Mouse (Mus musculus) layer of hippocampus, postnatal 14 days (tissue): ENCODE measurements at regions not wholly inside any gene's neighbourhood (a gene's known extent, or its start where the extent isn't known, plus 50 kb on each side); places are given as distances from the start of the nearest gene placed in this dataset.
"Not testable (repeated sequence)": the region's sequence is repeated elsewhere in the genome, so short reads cannot be mapped to it uniquely, and the experiment has no call there.

Source experiments
- DNase-seq, 2 experiments: peaks; one replicate each; pipeline ENCODE4 v3.0.0; 2021 to 2022; ENCODE audit warnings: low spot score in 2 of 2, mixed read lengths in 1 of 2

DNA sequence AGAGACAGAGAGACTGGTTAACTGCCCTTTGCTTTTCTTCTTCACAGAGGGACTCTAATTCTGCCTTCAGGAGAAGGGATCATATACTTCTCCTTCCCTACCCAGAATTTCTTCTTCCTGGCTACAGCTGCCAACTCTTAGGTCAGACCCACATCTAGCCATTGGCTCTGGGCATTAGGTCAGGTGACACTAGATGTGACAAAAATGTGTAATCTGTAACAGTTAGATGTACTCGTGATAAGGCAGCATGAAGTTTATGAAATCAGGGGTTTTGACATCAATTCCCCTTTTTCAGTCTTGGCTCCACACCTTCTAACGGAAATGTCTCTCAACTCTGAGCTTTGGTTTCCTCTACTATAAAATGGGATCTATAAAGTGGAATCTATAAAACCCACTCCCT is 428.4 kb downstream of the Bmper start:
- no peak for DNase-seq

GRCm38 (mm10) chr9:23653086-23653485 is 430.2 kb downstream of the Bmper start:
- DNase-seq: no peak

GRCm38 (mm10) chr9:23654777-23655176 is 431.9 kb downstream of the Bmper start:
- no peak for DNase-seq

DNA sequence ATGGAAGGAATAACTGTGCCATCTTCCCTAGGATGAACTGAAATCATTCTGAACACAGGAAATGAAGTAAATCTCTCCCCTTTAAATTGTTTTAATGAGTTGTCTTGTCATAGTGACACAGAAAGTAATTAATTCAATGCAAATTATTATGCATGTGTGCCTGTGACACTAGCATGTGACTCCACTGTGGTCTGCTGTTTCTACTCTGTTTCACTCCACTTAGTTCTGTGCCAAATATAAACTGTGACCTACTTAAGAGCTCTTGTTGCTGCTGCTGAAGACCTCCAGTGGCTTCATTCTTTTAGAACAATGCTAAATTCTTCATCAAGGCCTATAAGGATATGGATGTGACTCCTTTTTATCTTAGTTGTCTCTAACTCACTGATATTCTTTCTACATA is 431.8 kb upstream of the Npsr1 start:
- DNase-seq: no peak

GRCm38 (mm10) chr9:23669230-23669629 is 428.6 kb upstream of the Npsr1 start:
- no peak for DNase-seq

GRCm38 (mm10) chr9:23670642-23671041 is 427.2 kb upstream of the Npsr1 start:
- DNase-seq: no peak

DNA sequence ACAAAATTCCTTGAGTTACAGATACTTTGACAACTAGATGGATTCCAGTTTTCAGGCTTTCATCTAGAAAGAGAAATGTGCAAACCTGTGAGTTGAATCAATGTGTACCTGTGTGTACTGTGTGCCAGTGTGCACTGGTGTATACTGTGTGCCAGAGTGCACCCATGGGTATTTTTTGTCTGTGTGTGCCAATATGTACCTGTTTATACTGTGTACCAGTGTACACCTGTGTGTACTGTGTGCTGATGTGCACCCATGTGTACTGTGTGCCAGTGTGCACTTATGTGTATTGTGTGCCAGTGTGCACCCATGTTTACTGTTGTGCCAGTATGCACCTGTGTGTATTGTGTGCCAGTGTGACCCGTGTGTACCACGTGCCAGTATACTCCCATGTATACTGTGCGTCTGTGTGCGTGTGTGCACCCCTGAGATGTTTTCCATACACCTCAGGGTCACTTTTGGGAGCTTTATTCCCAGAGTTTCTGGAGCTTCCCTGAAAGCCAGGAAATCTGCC is 424.4 kb upstream of the Npsr1 start:
- no peak for DNase-seq

- DNase-seq: no peak
These were observed 423.0 kb upstream of the Npsr1 start for GRCm38 (mm10) chr9:23674833-23675232.

- no peak for DNase-seq
These were observed 408.3 kb upstream of the Npsr1 start for GRCm38 (mm10) chr9:23689456-23689855.

DNA sequence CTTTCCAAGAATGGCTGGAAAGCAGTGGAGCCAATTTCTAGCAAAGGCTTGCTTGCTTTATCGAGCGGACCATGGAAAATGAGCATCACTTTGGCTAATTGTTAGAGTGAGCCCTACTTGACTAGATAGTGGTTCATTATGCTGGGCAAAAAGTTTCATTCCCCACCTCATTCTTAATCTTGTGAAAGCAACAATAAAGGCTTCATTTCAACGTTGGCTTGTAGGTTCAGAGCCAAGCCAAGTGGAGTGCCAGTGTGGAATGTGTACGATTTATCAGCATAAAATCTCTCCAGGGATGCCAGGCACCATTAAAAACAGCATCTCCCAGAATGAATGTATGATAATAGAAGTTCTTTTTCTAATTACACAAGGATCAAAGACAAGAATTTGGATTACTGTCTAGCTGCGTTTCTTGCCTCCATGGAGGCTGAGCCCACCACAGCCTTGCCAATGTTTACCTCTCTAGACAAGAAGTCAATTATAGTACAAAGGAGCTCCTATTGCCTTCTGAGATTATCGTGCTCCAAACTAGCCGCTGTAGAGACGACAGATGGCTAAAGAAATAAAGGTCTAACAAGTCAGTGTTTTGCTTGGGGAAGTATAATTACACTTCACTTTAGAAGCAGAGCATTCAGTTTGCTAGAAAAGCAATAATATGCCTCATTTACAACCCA is 404.9 kb upstream of the Npsr1 start:
- DNase-seq: no peak

DNA sequence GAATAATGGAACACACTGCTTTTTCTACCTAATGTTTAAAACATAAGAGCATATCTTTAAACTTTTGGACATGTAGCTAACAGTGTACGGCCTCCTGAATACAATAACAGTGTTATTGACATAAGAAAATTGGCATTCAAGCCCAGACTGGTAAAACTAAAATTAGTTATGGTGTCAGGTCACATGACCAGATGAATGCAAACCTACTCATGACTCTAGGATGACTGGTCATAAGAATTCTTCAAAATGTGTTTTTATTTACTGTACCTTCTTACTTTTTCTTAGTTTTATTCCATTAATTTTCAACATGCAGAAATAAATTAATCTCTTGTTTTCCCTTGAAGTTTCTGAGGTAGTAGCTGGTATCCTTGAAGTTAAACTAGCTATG is 404.4 kb upstream of the Npsr1 start:
- DNase-seq: no peak

DNA sequence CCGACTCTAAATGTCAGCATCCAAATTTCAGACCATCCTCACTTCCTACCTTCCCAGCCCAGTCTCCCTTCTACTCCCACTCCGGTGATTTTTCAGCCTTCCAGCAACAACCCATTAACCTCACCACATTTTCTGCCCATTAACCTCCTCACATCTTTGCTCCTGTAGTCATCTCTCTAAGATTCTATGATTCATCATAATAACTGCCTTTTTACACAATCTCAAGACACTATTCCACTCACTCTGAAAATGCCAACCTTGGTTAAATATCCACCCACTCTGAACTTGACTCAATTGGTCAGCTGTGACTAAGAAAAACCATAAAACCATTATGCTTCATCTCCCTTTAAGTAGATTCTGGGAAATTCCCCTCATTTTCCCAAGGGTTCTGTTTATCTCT is 403.3 kb upstream of the Npsr1 start:
- no peak for DNase-seq

GRCm38 (mm10) chr9:23700567-23700966 is 397.2 kb upstream of the Npsr1 start:
- DNase-seq: no peak

- not testable (repeated sequence) for DNase-seq
These were observed 380.2 kb upstream of the Npsr1 start for GRCm38 (mm10) chr9:23717584-23717983.

DNA sequence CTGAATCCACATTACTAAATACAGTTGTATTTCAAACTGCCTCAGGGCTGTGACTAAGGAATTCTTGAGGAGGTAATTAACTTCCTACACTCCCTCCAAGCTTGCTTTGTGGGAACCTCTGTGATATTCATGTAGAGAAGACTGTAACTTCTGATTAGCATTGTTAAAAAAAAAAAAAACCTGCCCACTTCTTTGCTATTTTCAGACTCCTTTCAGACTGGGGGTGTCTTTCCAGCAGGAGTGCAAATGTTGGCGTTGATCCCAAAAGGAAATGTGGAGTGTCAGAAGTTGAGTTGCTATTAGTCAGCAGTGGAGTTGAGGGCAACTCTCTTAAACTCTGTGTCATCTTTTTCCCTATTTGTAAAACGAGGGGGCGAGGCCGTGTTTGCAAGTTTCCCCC is 369.0 kb upstream of the Npsr1 start:
- DNase-seq: no peak

DNA sequence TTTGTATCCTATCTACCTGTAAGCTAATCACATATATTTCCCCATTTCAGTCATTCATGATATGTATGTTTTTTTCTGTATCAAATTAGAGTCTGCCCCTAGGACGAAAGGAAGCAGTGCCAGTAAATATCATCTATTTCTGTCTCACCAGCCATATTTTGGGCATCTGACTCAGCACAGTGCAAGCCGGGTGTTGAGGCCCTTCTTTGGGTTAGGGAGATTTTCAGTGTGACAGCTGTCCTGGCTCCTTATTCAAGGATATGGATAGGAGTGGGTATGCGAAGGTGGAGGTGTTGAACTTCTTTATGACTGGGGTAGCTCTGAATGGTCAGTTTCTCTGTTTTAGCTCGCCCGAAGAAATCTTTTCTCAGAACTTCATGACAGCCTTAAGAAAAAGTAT is 345.3 kb upstream of the Npsr1 start:
- DNase-seq: no peak

DNA sequence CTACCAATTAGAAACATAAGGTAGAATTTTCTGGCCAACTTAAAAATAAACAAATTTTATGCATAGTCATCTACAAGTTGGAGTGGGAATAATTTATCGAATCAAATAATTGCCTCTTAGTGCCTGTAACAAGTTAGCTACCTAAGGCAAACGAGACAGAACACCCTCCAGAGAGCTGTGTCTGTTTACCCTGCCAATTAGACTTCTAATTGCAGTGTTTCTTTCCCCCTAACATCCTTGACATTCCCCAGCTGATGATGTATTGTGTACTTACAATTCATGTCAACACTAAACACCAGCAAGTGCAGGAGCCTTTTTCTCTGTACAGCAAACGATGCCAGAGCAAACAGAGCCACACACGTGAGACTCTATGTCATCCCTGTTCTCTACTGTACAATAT is 311.1 kb upstream of the Npsr1 start:
- peak in 1 of 2 experiments; percentile 29 for DNase-seq
